Mouse (Mus musculus) heart, adult 9 months (tissue): ENCODE results near the gene Usmg5.

Experiments used
- DNase-seq, 2 experiments: peaks; one replicate each; pipeline ENCODE4 v3.0.0; 2022; ENCODE audit warnings: low spot score in 2 of 2

The Usmg5 gene

GRCm38 (mm10) chr19:47057684-47058083, 32.8 kb downstream of the Usmg5 start:
- DNase-seq = no peak

GRCm38 (mm10) chr19:47053471-47053870, 37.0 kb downstream of the Usmg5 start:
- no peak for DNase-seq

- DNase-seq = no peak
Measured at GRCm38 (mm10) chr19:47052927-47053326, 37.5 kb downstream of the Usmg5 start.

- DNase-seq = peak; percentile 56 to 63
Measured at GRCm38 (mm10) chr19:47050271-47051032, 40.0 kb downstream of the Usmg5 start, which contains the start of gene Pcgf6. Gene Pcgf6 (minus strand): TSS chr19:47050906.

GRCm38 (mm10) chr19:47049840-47050239, 40.6 kb downstream of the Usmg5 start:
- DNase-seq = no peak

- no peak for DNase-seq
Measured at GRCm38 (mm10) chr19:47049061-47049460, 41.4 kb downstream of the Usmg5 start.

- DNase-seq = no peak
Measured at GRCm38 (mm10) chr19:47047236-47047833, 43.1 kb downstream of the Usmg5 start.

GRCm38 (mm10) chr19:47046343-47046742, 44.1 kb downstream of the Usmg5 start:
- DNase-seq = no peak

- no peak for DNase-seq
Measured at GRCm38 (mm10) chr19:47043608-47044007, 46.8 kb downstream of the Usmg5 start.

- DNase-seq = peak in 1 of 2 experiments; percentile 9
Measured at GRCm38 (mm10) chr19:47040720-47041473, 49.5 kb downstream of the Usmg5 start.

GRCm38 (mm10) chr19:47036596-47036995, 53.9 kb downstream of the Usmg5 start:
- DNase-seq = no peak

GRCm38 (mm10) chr19:47034916-47035315, 55.5 kb downstream of the Usmg5 start:
- no peak for DNase-seq
